Mouse (Mus musculus): ENCODE measurements around the gene Rab31. TPM values are rescaled to one million over a fixed set of nuclear protein-coding genes. Genes with fewer than 3 reads are reported as not detected.

Rab31 gene
- total RNA-seq, 2 experiments from 2014 or later, result 49.8 to 52.1 TPM

- DNase-seq, result peak; percentile 67 to 72
These were observed 10.9 kb upstream of the Rab31 start for GRCm38 (mm10) chr17:65783182-65784161.

GRCm38 (mm10) chr17:65782551-65783141 lies 10.1 kb upstream of the Rab31 start, which contains the start of gene Ppp4r1:
Gene Ppp4r1 (plus strand): TSS chr17:65782573.
- peak; percentile 79 for DNase-seq

- no peak for DNase-seq
These were observed 8.4 kb upstream of the Rab31 start for GRCm38 (mm10) chr17:65780970-65781369.

- DNase-seq, result no peak
These were observed 4.9 kb upstream of the Rab31 start for GRCm38 (mm10) chr17:65777461-65777860.

GRCm38 (mm10) chr17:65776228-65776627 lies 3.7 kb upstream of the Rab31 start:
- DNase-seq, result no peak

GRCm38 (mm10) chr17:65774439-65774838 lies 1.9 kb upstream of the Rab31 start:
- DNase-seq, result no peak

- DNase-seq, result no peak
These were observed 1.1 kb upstream of the Rab31 start for GRCm38 (mm10) chr17:65773617-65774016.

GRCm38 (mm10) chr17:65770982-65771915 lies 1.3 kb downstream of the Rab31 start:
- DNase-seq, result no peak

GRCm38 (mm10) chr17:65768486-65768885 lies 4.1 kb downstream of the Rab31 start:
- peak in 1 of 2 experiments; percentile 43 for DNase-seq

GRCm38 (mm10) chr17:65763221-65763620 lies 9.3 kb downstream of the Rab31 start:
- no peak for DNase-seq

- DNase-seq, result no peak
These were observed 15.4 kb downstream of the Rab31 start for GRCm38 (mm10) chr17:65757150-65757549.

- no peak for DNase-seq
These were observed 16.7 kb downstream of the Rab31 start for GRCm38 (mm10) chr17:65755857-65756256.

GRCm38 (mm10) chr17:65753130-65753529 lies 19.4 kb downstream of the Rab31 start:
- no peak for DNase-seq

- DNase-seq, result no peak
These were observed 22.3 kb downstream of the Rab31 start for GRCm38 (mm10) chr17:65750301-65750700.

- no peak for DNase-seq
These were observed 22.7 kb downstream of the Rab31 start for GRCm38 (mm10) chr17:65749803-65750202.

GRCm38 (mm10) chr17:65748997-65749396 lies 23.6 kb downstream of the Rab31 start:
- DNase-seq, result no peak

- no peak for DNase-seq
These were observed 26.2 kb downstream of the Rab31 start for GRCm38 (mm10) chr17:65746314-65746713.

- DNase-seq, result peak in 1 of 2 experiments; percentile 30
These were observed 28.8 kb downstream of the Rab31 start for GRCm38 (mm10) chr17:65743664-65744330.

- DNase-seq, result no peak
These were observed 29.6 kb downstream of the Rab31 start for GRCm38 (mm10) chr17:65742969-65743368.

GRCm38 (mm10) chr17:65742245-65742905 lies 30.2 kb downstream of the Rab31 start:
- DNase-seq, result no peak

GRCm38 (mm10) chr17:65741565-65741964 lies 31.0 kb downstream of the Rab31 start:
- no peak for DNase-seq

All from layer of hippocampus, postnatal 36 days (tissue).